Mouse (Mus musculus): Measurements from ENCODE around the gene Mri1. TPM values are rescaled to one million over a fixed set of nuclear protein-coding genes. Genes with fewer than 3 reads are reported as not detected.

The Mri1 gene
- polyA plus RNA-seq, 1 experiment from 2014 or later = 50.9 TPM

DNA sequence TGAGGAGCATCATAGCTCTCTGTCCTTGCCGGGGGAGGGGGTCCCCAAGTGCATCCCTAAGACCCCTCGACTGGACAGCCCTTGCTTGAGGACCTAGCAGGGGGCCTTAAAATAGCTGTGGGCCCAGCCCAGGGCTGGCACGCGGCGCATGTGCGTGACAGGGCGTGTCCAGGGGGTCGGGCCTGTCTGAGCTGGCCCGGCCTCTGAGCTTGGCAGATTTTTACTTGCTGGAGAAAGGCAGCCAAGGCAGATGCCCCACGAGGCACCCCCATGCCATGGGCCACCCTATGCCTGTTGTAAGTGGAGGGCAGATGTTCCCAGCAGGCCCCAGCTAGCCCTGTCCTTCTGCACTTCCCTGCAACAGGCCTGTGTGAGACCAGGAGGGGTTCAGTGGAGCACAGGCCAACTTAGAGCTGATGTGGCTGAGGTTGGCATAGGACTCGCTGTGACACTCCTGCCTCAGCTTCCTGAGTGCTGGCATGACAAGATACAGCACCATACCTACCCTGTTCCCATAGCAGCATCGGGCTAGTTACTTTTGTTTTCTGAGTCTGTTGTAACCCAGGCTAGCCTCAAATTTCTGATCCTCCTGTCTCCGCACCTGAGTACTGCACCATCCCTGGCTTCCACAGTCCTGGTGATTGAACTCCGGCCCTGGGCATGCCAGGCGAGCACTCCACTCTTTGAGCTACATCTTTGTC, 55.4 kb downstream of the Mri1 start:
- Histone ChIP-seq H3K4me2 (peak overlapping the region; percentile 96), H3K27me3 (replicated peaks) (no peaks in the 10 kb centered on the region), H3K36me3 (peaks cover 25% of the 10 kb centered on the region), H3K9me3 (replicated peaks) (no peaks in the 10 kb centered on the region), H3K4me3 (peak overlapping the region; percentile 83), H3K9ac (peak overlapping the region; percentile 94), H3K27ac (ENCODE audit: poor library complexity, severe bottlenecking) (peak overlapping the region; percentile 93), H3K4me1 (replicated peaks) (peaks cover 64% of the 10 kb centered on the region)
- WGBS = 36% methylated on average over 15 of the region's 15 CpGs
- ATAC-seq (ENCODE audit: insufficient number of reproducible peaks, low FRiP score) = peak; percentile 15; the same call in 1 of the 2 replicates

DNA sequence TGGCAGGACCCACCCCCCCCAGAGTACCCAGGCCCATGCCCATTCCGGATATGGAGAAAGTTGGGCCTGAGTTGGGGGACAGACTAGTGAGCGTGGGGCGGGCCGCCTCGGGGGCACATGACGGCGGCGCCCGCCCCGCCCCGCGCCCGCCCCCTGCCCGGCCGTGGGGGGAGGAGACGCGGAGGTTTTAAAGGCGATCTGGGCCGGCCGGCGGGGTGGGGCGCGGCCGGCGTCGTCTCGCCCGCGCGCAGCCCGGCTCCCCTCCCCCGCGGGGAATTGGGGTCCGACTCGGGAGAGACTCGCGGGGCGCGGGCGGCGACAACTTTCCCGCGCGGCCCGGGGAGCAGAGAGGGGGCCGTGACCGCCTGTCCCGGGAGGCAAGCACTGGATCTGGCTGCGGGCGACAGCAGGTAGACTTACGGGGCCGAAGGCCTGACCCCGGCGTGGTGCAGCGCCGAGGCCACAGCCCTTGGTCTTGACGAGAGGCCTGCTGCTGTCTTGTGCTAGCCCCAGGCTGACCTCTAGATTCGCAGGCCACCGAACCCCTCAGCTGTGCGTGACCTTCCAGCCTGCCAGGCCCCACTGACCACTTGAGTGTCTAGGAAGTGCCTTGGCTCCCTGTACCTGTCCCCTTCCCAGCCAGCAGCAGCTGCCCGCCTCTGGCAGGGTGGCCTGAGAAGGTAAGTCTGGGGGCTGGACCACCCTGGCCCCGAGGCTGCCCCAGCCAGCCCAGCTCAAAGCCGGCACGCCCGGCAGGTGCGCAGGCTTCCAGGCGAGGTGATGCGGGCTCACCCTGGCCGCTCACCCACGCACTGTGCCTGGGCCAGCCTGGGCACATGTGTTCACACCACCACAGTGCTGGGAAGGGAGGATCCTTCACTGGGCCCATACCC, 56.2 kb downstream of the Mri1 start:
- Histone ChIP-seq H3K9ac (peak overlapping the region; percentile 94), H3K36me3 (peaks cover 19% of the 10 kb centered on the region), H3K4me2 (peak overlapping the region; percentile 96), H3K9me3 (replicated peaks) (no peaks in the 10 kb centered on the region), H3K4me1 (replicated peaks) (peaks cover 62% of the 10 kb centered on the region), H3K27me3 (replicated peaks) (no peaks in the 10 kb centered on the region), H3K4me3 (peak overlapping the region; percentile 83), H3K27ac (ENCODE audit: poor library complexity, severe bottlenecking) (peak overlapping the region; percentile 93)
- 4% methylated on average over 53 of the region's 70 CpGs for WGBS
- ATAC-seq (ENCODE audit: insufficient number of reproducible peaks, low FRiP score) = peak; percentile 62

DNA sequence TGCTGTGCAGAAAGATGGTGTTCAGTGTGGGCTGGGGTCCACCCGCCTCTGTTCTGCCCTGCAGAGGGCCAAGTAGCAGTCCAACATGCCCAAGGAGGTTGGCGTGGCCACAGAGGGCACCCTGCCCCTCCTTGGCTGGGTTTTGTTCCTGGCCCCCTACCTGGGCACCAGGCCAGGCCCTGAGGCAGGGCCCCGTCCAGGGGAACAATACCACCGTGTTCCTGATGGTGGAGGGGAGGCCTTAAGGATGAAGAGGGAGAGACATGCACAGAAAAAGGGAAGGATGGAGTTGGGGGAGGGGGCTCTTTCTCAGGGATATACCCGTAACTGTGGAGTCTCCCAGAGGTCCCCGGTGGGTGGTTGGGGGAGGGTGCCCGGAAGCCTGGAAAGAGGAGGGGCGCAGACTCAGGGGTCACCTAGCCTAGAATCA, 57.0 kb downstream of the Mri1 start:
- Histone ChIP-seq H3K4me1 (replicated peaks) (peaks cover 62% of the 10 kb centered on the region), H3K27me3 (replicated peaks) (no peaks in the 10 kb centered on the region), H3K27ac (ENCODE audit: poor library complexity, severe bottlenecking) (peak overlapping the region; percentile 93), H3K4me2 (peak overlapping the region; percentile 96), H3K36me3 (peaks cover 11% of the 10 kb centered on the region), H3K9ac (peak overlapping the region; percentile 94), H3K9me3 (replicated peaks) (no peaks in the 10 kb centered on the region), H3K4me3 (peak overlapping the region; percentile 83)
- ATAC-seq (ENCODE audit: insufficient number of reproducible peaks, low FRiP score) = no peak
- WGBS = 23% methylated on average over 8 of the region's 8 CpGs

MicroRNAs encoded within 50 kb of the gene (microRNA counts, 519-probe panel; counts per million panel counts)
- microRNA mmu-miR-23a (6,961 counts per million, percentile 86 among the panel's probes with 10 or more counts), microRNA mmu-miR-27a (7,335 counts per million, percentile 90 among the panel's probes with 10 or more counts)

Small RNAs within 50 kb of the gene (microRNA-seq; reads per million reads assigned to microRNA genes)
- gene Mir23a (19,679 reads per million, percentile 97 among the genes with 10 or more reads in this experiment), gene Mir24-2 (not detected), gene Mir27a (455 reads per million, percentile 72 among the genes with 10 or more reads in this experiment), gene Mir3074-2 (not detected)

Other genes with a start within 250 kb of the Mri1 start
- 0.30 TPM in 1 of 2 replicates, not detected in the other for gene 2210011C24Rik, start 245.2 kb downstream of the Mri1 start, polyA plus RNA-seq (2016; fragmentation: Nextera tagmentation; extraction: Ambion mirVana)
- gene Palm3, start 235.9 kb downstream of the Mri1 start, polyA plus RNA-seq (2016; fragmentation: Nextera tagmentation; extraction: Ambion mirVana) = 1.7 and 2.1 TPM in 2 replicates
- gene Il27ra, start 214.7 kb downstream of the Mri1 start, polyA plus RNA-seq (2016; fragmentation: Nextera tagmentation; extraction: Ambion mirVana) = 4.4 and 5.3 TPM in 2 replicates
- gene Rln3, start 212.3 kb downstream of the Mri1 start, polyA plus RNA-seq (2016; fragmentation: Nextera tagmentation; extraction: Ambion mirVana) = not detected in 2 replicates
- 1.2 TPM in 2 replicates for gene Gm10643, start 192.2 kb downstream of the Mri1 start, polyA plus RNA-seq (2016; fragmentation: Nextera tagmentation; extraction: Ambion mirVana)
- 6.9 and 7.5 TPM in 2 replicates for gene Rfx1, start 190.5 kb downstream of the Mri1 start, polyA plus RNA-seq (2016; fragmentation: Nextera tagmentation; extraction: Ambion mirVana)
- 10.5 and 11.4 TPM in 2 replicates for gene Dcaf15, start 152.6 kb downstream of the Mri1 start, polyA plus RNA-seq (2016; fragmentation: Nextera tagmentation; extraction: Ambion mirVana)
- gene Podnl1, start 131.3 kb downstream of the Mri1 start, polyA plus RNA-seq (2016; fragmentation: Nextera tagmentation; extraction: Ambion mirVana) = 0.14 TPM in 1 of 2 replicates, not detected in the other
- gene Cc2d1a, start 109.4 kb downstream of the Mri1 start, polyA plus RNA-seq (2016; fragmentation: Nextera tagmentation; extraction: Ambion mirVana) = 17.7 and 18.1 TPM in 2 replicates
- 1.00 and 1.1 TPM in 2 replicates for gene 4930432K21Rik, start 109.3 kb downstream of the Mri1 start, polyA plus RNA-seq (2016; fragmentation: Nextera tagmentation; extraction: Ambion mirVana)
- 1.7 and 3.0 TPM in 2 replicates for gene Nanos3, start 72.1 kb downstream of the Mri1 start, polyA plus RNA-seq (2016; fragmentation: Nextera tagmentation; extraction: Ambion mirVana)
- gene Zswim4, start 20.3 kb downstream of the Mri1 start, polyA plus RNA-seq (2016; fragmentation: Nextera tagmentation; extraction: Ambion mirVana) = 12.9 and 13.7 TPM in 2 replicates
- gene D8Ertd738e, start 7.6 kb downstream of the Mri1 start, polyA plus RNA-seq (2016; fragmentation: Nextera tagmentation; extraction: Ambion mirVana) = 281 and 286 TPM in 2 replicates
- gene Ccdc130, start 13.1 kb upstream of the Mri1 start, polyA plus RNA-seq (2016; fragmentation: Nextera tagmentation; extraction: Ambion mirVana) = 15.8 and 16.1 TPM in 2 replicates
- 9.2 and 9.4 TPM in 2 replicates for gene Cacna1a, start 131.1 kb upstream of the Mri1 start, polyA plus RNA-seq (2016; fragmentation: Nextera tagmentation; extraction: Ambion mirVana)

Measured in heart, embryonic 12.5 days (tissue).